Mouse (Mus musculus) midbrain, embryonic 12.5 days (tissue): ENCODE results near the gene Atoh1. TPM values are rescaled to one million over a fixed set of nuclear protein-coding genes. Genes with fewer than 3 reads are reported as not detected.

Experiments
- ATAC-seq: fragments of 200-750 bp; cut with Nextera tagmentation; 2 replicates; pipeline ENCODE4 v1.8.0; 2017; ENCODE audit warnings: low read depth, moderate TSS enrichment, moderate library complexity; ENCODE audit not compliant: low FRiP score
- H3K27ac ChIP-seq: fragments of 300-500 bp; sonication (generic); replicated peaks from 2 replicates; pipeline ENCODE4 v1.5.1; 2016; ENCODE audit warnings: mild to moderate bottlenecking
- H3K27me3 ChIP-seq: fragments of 300-500 bp; sonication (generic); 2 replicates; pipeline ENCODE4 v1.6.1; 2016; ENCODE audit warnings: mild to moderate bottlenecking
- H3K36me3 ChIP-seq: fragments of 300-500 bp; sonication (generic); 2 replicates; pipeline ENCODE4 v1.6.1; 2016
- H3K4me1 ChIP-seq: fragments of 300-500 bp; sonication (generic); 2 replicates; pipeline ENCODE4 v1.6.1; 2016
- H3K4me2 ChIP-seq: fragments of 300-500 bp; sonication (generic); replicated peaks from 2 replicates; pipeline ENCODE4 v1.6.1; 2016; ENCODE audit warnings: mild to moderate bottlenecking, moderate library complexity
- H3K4me3 ChIP-seq: fragments of 300-500 bp; sonication (generic); 2 replicates; pipeline ENCODE4 v1.5.1; 2016; ENCODE audit warnings: mild to moderate bottlenecking
- H3K9ac ChIP-seq: fragments of 300-500 bp; sonication (generic); replicated peaks from 2 replicates; pipeline ENCODE4 v1.6.1; 2016; ENCODE audit warnings: mild to moderate bottlenecking, moderate library complexity
- H3K9me3 ChIP-seq: fragments of 300-500 bp; sonication (generic); 2 replicates; pipeline ENCODE4 v1.6.1; 2016; ENCODE audit warnings: mild to moderate bottlenecking
- WGBS: fragments of 180-500 bp; shearing (Covaris S2); methylation state at CpG from one replicate; pipeline ENCODE4 v1.1.7; 2016; 5-methylcytosine and 5-hydroxymethylcytosine counted together
- polyA plus RNA-seq: library from polyadenylated mRNA; unstranded; fragments of >200 nt; fragmentation: Nextera tagmentation; extraction: Ambion mirVana; gene quantifications from 2 replicates; pipeline ENCODE4 v1.2.1, GENCODE M21; 2016

Atoh1 gene
- polyA plus RNA-seq, 1 experiment from 2014 or later: 2.6 TPM

- H3K4me3 ChIP-seq: no peak overlapping the region
Measured at GRCm38 (mm10) chr6:64731621-64732320, 2.8 kb downstream of the Atoh1 start.

DNA sequence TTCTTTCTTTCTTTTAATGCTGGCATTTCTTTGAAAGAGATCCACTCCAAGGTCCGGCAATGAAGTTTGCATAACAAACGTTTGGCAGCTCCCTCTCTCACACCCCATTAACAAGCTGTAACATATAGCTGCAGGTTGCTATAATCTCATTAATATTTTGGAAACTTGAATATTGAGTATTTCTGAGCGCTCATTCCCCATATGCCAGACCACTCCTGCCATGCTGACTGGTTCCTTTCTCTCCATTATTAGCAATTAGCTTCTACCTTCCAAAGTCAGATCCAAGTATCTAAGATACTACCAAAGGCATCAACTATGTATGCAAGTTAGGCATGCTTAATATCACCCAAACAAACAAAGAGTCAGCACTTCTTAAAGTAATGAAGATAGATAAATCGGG is 4.4 kb downstream of the Atoh1 start:
- H3K27me3 ChIP-seq: peaks cover 85% of the 10 kb centered on the region
- under 1% methylated on average over 4 of the region's 4 CpGs for WGBS
- H3K27ac ChIP-seq: no peak overlapping the region
- H3K9ac ChIP-seq: no peak overlapping the region
- peaks cover 27% of the 10 kb centered on the region for H3K4me1 ChIP-seq
- H3K9me3 ChIP-seq: no peaks in the 10 kb centered on the region
- no peak overlapping the region for H3K4me2 ChIP-seq
- H3K4me3 ChIP-seq: no peak overlapping the region
- no peaks in the 10 kb centered on the region for H3K36me3 ChIP-seq
- ATAC-seq: no peak

More at GRCm38 (mm10) chr6:64731621-64732320, 2.8 kb downstream of the Atoh1 start:
- Histone ChIP-seq H3K27ac (no peak overlapping the region), H3K4me2 (no peak overlapping the region), H3K9ac (no peak overlapping the region), H3K27me3 (peaks cover 95% of the 10 kb centered on the region), H3K36me3 (no peaks in the 10 kb centered on the region), H3K9me3 (no peaks in the 10 kb centered on the region), H3K4me1 (peaks cover 33% of the 10 kb centered on the region)
- WGBS: 4% methylated on average over 8 of the region's 8 CpGs
- ATAC-seq: no peak

DNA sequence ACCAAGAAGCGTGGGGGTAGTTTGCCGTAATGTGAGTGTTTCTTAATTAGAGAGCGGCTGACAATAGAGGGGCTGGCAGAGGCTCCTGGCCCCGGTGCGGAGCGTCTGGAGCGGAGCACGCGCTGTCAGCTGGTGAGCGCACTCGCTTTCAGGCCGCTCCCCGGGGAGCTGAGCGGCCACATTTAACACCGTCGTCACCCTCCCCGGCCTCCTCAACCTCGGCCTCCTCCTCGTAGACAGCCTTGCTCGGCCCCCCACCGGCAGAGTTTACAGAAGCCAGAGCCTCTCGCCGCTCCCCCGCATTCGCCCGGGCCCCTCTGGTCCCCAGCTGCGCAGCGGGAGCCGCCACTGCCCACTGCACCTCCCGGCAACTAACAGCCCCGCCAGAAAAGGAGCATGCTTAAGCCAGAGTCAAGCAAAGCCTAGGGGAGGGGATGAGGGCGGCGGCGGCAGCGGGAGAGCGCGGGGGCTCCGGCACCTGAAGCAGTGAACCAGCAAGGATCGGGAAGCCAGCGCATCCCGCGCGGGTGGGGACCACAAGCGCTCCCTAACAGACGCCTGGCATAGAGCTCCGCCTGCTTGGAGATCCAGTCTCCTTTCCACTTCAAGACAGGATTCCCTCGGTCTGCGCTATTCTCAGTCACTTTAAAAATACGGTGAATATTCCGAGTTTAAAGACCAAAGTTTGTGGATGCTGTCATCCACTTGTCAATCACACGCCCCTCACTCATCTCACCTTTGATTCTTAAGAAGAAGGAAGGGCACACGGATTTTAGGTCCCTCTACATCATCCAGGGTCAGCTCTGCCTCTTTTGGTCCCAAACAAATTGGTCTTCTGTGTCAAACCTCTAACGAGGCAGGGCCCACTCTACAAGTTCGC is 5.8 kb downstream of the Atoh1 start:
- Histone ChIP-seq H3K4me1 (peaks cover 15% of the 10 kb centered on the region; the same call in 1 of the 2 replicates), H3K9me3 (no peaks in the 10 kb centered on the region), H3K9ac (peak overlapping the region; percentile 55), H3K27ac (no peak overlapping the region), H3K27me3 (peaks cover 77% of the 10 kb centered on the region), H3K4me2 (peak overlapping the region; percentile 97), H3K36me3 (no peaks in the 10 kb centered on the region), H3K4me3 (peak overlapping the region; percentile 54)
- peak; percentile 83 for ATAC-seq
- 2% methylated on average over 54 of the region's 54 CpGs for WGBS

DNA sequence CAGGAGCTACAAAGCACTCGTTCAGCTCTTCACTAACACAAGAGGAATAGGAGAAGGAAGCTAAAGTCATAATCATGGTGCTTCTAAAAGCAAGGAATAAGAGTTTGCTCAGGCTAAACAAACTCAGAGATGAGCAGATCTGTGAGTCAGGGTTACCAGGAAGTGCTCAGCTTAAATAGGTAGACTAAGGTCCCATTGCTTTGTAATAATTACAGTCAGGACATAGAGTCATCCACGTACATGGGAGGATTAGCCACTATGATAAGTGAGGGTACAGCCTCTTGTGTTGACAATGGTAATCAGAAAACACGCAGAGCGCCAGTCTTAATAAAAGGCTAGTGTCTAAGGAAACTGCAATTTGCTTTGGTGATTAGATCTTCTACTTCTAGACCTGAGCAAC is 7.4 kb downstream of the Atoh1 start:
- H3K4me1 ChIP-seq: peaks cover 12% of the 10 kb centered on the region; the same call in 1 of the 2 replicates
- H3K36me3 ChIP-seq: no peaks in the 10 kb centered on the region
- H3K9ac ChIP-seq: no peak overlapping the region
- H3K27ac ChIP-seq: no peak overlapping the region
- H3K4me3 ChIP-seq: no peak overlapping the region
- H3K4me2 ChIP-seq: no peak overlapping the region
- no peak for ATAC-seq
- H3K27me3 ChIP-seq: peaks cover 64% of the 10 kb centered on the region
- 68% methylated on average over 4 of the region's 4 CpGs for WGBS
- no peaks in the 10 kb centered on the region for H3K9me3 ChIP-seq

- H3K36me3 ChIP-seq: no peaks in the 10 kb centered on the region
- H3K27me3 ChIP-seq: peaks cover 7% of the 10 kb centered on the region; the same call in 1 of the 2 replicates
- no peak overlapping the region for H3K4me3 ChIP-seq
- H3K27ac ChIP-seq: no peak overlapping the region
- 90% methylated on average over 2 of the region's 2 CpGs for WGBS
- H3K4me1 ChIP-seq: no peaks in the 10 kb centered on the region
- H3K4me2 ChIP-seq: no peak overlapping the region
- no peak overlapping the region for H3K9ac ChIP-seq
- H3K9me3 ChIP-seq: no peaks in the 10 kb centered on the region
- no peak for ATAC-seq
Measured at GRCm38 (mm10) chr6:64742915-64743489, 14.1 kb downstream of the Atoh1 start.

- H3K4me2 ChIP-seq: no peak overlapping the region
- no peak overlapping the region for H3K27ac ChIP-seq
- H3K9me3 ChIP-seq: no peaks in the 10 kb centered on the region
- 92% methylated on average over 2 of the region's 2 CpGs for WGBS
- H3K4me3 ChIP-seq: no peak overlapping the region
- ATAC-seq: no peak
- H3K4me1 ChIP-seq: no peaks in the 10 kb centered on the region
- H3K27me3 ChIP-seq: no peaks in the 10 kb centered on the region
- H3K36me3 ChIP-seq: no peaks in the 10 kb centered on the region
- no peak overlapping the region for H3K9ac ChIP-seq
Measured at GRCm38 (mm10) chr6:64754515-64754914, 25.6 kb downstream of the Atoh1 start.

DNA sequence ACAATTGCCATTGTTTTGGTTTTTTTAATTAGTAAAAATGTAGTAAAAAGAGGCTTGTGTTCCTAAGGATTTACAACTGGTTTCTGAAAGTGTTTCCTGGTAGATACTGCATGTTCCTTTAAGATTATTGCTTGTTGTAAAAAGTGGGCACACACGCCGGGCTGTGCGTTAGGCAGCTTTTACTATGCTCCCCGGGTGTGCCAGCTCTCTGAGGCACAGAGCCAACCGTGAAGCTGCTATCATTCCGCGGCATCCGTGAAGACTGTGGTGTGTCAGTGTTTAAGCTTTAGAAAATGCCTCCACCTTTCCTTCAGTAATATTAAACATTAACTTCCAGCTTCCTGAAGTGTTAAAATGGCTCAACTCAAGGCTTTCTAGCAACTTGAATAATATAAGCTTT is 35.0 kb downstream of the Atoh1 start:
- Histone ChIP-seq H3K9ac (no peak overlapping the region), H3K27ac (no peak overlapping the region), H3K27me3 (no peaks in the 10 kb centered on the region), H3K9me3 (no peaks in the 10 kb centered on the region; the same call in 1 of the 2 replicates), H3K4me3 (no peak overlapping the region), H3K4me2 (no peak overlapping the region), H3K36me3 (no peaks in the 10 kb centered on the region), H3K4me1 (no peaks in the 10 kb centered on the region)
- no peak for ATAC-seq
- 48% methylated on average over 8 of the region's 8 CpGs for WGBS

DNA sequence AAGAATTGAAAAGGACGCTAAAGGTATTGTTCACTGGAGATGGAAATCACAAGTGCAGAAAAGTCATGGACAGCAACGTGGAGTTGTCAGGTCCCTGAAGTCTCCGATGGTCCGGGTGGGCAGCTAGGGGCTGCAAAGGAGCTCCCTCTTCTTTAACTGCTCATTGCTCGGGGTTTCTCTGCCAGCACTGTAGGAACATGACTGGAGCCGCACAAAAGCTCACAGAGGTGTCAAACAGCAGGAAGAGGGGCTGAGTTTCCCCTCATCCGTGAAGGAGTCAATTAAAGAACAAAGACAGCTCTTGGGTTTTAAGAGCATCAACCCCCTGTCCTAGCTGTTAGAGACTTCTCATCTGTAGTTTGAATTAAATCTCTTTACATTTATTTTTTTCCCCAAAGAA is 44.5 kb downstream of the Atoh1 start:
- Histone ChIP-seq H3K4me3 (no peak overlapping the region), H3K4me2 (peak overlapping the region; percentile 31; the same call in 1 of the 2 replicates), H3K36me3 (no peaks in the 10 kb centered on the region), H3K27me3 (no peaks in the 10 kb centered on the region), H3K27ac (no peak overlapping the region), H3K9me3 (no peaks in the 10 kb centered on the region), H3K9ac (no peak overlapping the region), H3K4me1 (peaks cover 3% of the 10 kb centered on the region; the same call in 1 of the 2 replicates)
- WGBS: 3% methylated on average over 7 of the region's 7 CpGs
- ATAC-seq: no peak
